Comparison of ENCODE assay signal across 9 mouse cellular contexts in genomic region chr9:48860526-48860845, GRCm38 (mm10). TPM values are rescaled to one million over a fixed set of nuclear protein-coding genes. Genes with fewer than 3 reads are reported as not detected.
A peak's percentile ranks its signal among the peaks of the same experiment; 100 is the strongest.
DNase-seq lines count a peak whose midpoint lies in the region; ATAC-seq and TF ChIP-seq lines count a peak whose summit lies in the region.
"Had no signal": no experiment of that assay in that cellular context is flagged by ENCODE, and none has a peak within 500 bp of the region (broad histone marks: within the 10 kb centered on the region; RNA-seq: fewer than 3 reads in every experiment).

No protein-coding gene starts in this region.

- TF ChIP-seq EP300 in heart, adult 2 months (IDR thresholded peaks at IDR 0.05; ENCODE audit: insufficient read depth, low read depth, low read length) = peak; percentile 91

- H3K4me2 ChIP-seq in kidney, embryonic 16.5 days (replicated peaks; ENCODE audit: low read depth, low read length) = no peak overlapping the region

- TF ChIP-seq CTCF in heart, adult 2 months (IDR thresholded peaks at IDR 0.05) = peak; percentile 97
- peak; percentile 94 for TF ChIP-seq CTCF in liver, adult 2 months (IDR thresholded peaks at IDR 0.05; ENCODE audit: low read depth, low read length)

- DNase-seq in B cell, adult 2 months = peak; percentile 43 to 46
- DNase-seq in adrenal gland, postnatal 10 days = peak; percentile 81
- DNase-seq in embryo, embryonic 9.5 days (ENCODE audit: extremely low spot score) = peak; percentile 85
- DNase-seq in heart, adult 2 months = peak; percentile 76 to 78
- peak; percentile 56 for DNase-seq in liver, adult 2 months (ENCODE audit: extremely low read depth, low read depth, low spot score)
- peak; percentile 67 for DNase-seq in thymus, postnatal 0 days (ENCODE audit: low spot score)

- no peak overlapping the region for H3K27ac ChIP-seq in heart, adult 2 months
- H3K27ac ChIP-seq in kidney, embryonic 16.5 days (ENCODE audit: low read length) = no peak overlapping the region
- no peak overlapping the region for H3K27ac ChIP-seq in liver, adult 2 months (replicated peaks; ENCODE audit: insufficient read depth, low read depth, low read length)

- H3K9me3 ChIP-seq in kidney, embryonic 16.5 days (ENCODE audit: low read length) = no peaks in the 10 kb centered on the region

- intact Hi-C loops in heart, adult 2 months (cut with DNase I) = loop anchor here (1.0 to 10.0 kb wide), 3 partner anchors 34 to 376 kb away; partner anchors contain the start of gene Rexo2

- H3K79me2 ChIP-seq in heart, adult 2 months (replicated peaks; ENCODE audit: control insufficient read depth, insufficient read depth, low read length) = no peaks in the 10 kb centered on the region
- no peaks in the 10 kb centered on the region for H3K79me2 ChIP-seq in liver, adult 2 months (ENCODE audit: control insufficient read depth, insufficient read depth, low read length)

- TF ChIP-seq POLR2A in heart, adult 2 months (IDR thresholded peaks at IDR 0.05; ENCODE audit: insufficient read depth, low read depth, low read length) = no peak
- no peak for TF ChIP-seq POLR2A in liver, adult 2 months (IDR thresholded peaks at IDR 0.05; ENCODE audit: extremely low read depth, insufficient read depth, low read length)

- no peaks in the 10 kb centered on the region; the same call in 1 of the 2 replicates for H3K4me1 ChIP-seq in heart, adult 2 months (ENCODE audit: control insufficient read depth, insufficient read depth, low read length)
- H3K4me1 ChIP-seq in kidney, embryonic 16.5 days (ENCODE audit: insufficient read depth, low read length) = no peaks in the 10 kb centered on the region
- H3K4me1 ChIP-seq in liver, adult 2 months (ENCODE audit: control insufficient read depth, insufficient read depth, low read length) = no peaks in the 10 kb centered on the region; the same call in 1 of the 2 replicates

- 7% methylated on average over 6 of the region's 6 CpGs for WGBS in heart, adult 2 months
- WGBS in kidney, embryonic 16.5 days = 6% methylated on average over 6 of the region's 6 CpGs
- 4% methylated on average over 6 of the region's 6 CpGs for WGBS in liver, adult 2 months

- no peaks in the 10 kb centered on the region for H3K36me3 ChIP-seq in heart, adult 2 months (ENCODE audit: control insufficient read depth, insufficient read depth, low read length)
- H3K36me3 ChIP-seq in kidney, embryonic 16.5 days (ENCODE audit: insufficient read depth, low read length) = no peaks in the 10 kb centered on the region
- H3K36me3 ChIP-seq in liver, adult 2 months (ENCODE audit: control insufficient read depth, insufficient read depth, low read length) = no peaks in the 10 kb centered on the region

- ATAC-seq in kidney, embryonic 16.5 days (ENCODE audit: low FRiP score, low TSS enrichment) = peak; percentile 82
- peak; percentile 78 for ATAC-seq in neutrophil, adult 5-6 weeks (ENCODE audit: extremely low read depth, insufficient number of reproducible peaks, low FRiP score, poor library complexity, severe bottlenecking)

- H3K4me3 ChIP-seq in heart, adult 2 months = no peak overlapping the region
- H3K4me3 ChIP-seq in kidney, embryonic 16.5 days (ENCODE audit: low read length) = no peak overlapping the region
- H3K4me3 ChIP-seq in liver, adult 2 months (ENCODE audit: insufficient read depth, low read depth, low read length) = no peak overlapping the region
- H3K4me3 ChIP-seq: erythroblast, embryonic 14.5 days had no signal

- H3K27me3 ChIP-seq in heart, adult 2 months (ENCODE audit: control insufficient read depth, insufficient read depth, low read length) = no peaks in the 10 kb centered on the region
- no peaks in the 10 kb centered on the region; the same call in 1 of the 2 replicates for H3K27me3 ChIP-seq in kidney, embryonic 16.5 days (ENCODE audit: insufficient read depth, low read length)
- H3K27me3 ChIP-seq in liver, adult 2 months (ENCODE audit: control insufficient read depth, insufficient read depth, low read length) = no peaks in the 10 kb centered on the region

- H3K9ac ChIP-seq in heart, adult 2 months (ENCODE audit: low read depth, low read length) = no peak overlapping the region
- no peak overlapping the region for H3K9ac ChIP-seq in kidney, embryonic 16.5 days (replicated peaks; ENCODE audit: low read length)
- H3K9ac ChIP-seq in liver, adult 2 months (ENCODE audit: low read depth, low read length) = no peak overlapping the region

RNA-seq across cellular contexts. Expression of gene Zbtb16, which starts 24.5 kb away (rescaled TPM):
- total RNA-seq in adrenal gland, postnatal 10 days (2021) = 10 to 100 TPM; 28.0 to 83.4 TPM
- 100 to 1,000 TPM; 149 to 150 TPM for total RNA-seq in heart, adult 2 months (2021)
- 15.7 and 23.7 TPM in 2 replicates for polyA plus RNA-seq in heart, adult 2 months (2012; rRNA removed)
- 1.5 and 1.8 TPM in 2 replicates for polyA plus RNA-seq in kidney, embryonic 16.5 days (2015; fragmentation: Nextera tagmentation; extraction: Ambion mirVana)
- 19.3 and 24.2 TPM in 2 replicates for total RNA-seq in liver, adult 2 months (2014; rRNA removed)
- polyA plus RNA-seq in liver, adult 2 months (2012; rRNA removed) = 5.3 and 7.2 TPM in 2 replicates
- 4.5 and 6.5 TPM in 2 replicates for total RNA-seq in neutrophil, adult 5-6 weeks (2017)
- polyA plus RNA-seq in thymus, postnatal 0 days (2015; fragmentation: Nextera tagmentation; extraction: Ambion mirVana) = 1.4 and 1.6 TPM in 2 replicates

RNA-seq across cellular contexts. Expression of gene Htr3a, which starts 50.4 kb away (rescaled TPM):
- 1 to 10 TPM; 3.7 to 5.8 TPM for total RNA-seq in adrenal gland, postnatal 10 days (2021)
- total RNA-seq in heart, adult 2 months (2021) = under 1 TPM in 1 of 2 experiments, not detected in 1; 0.25 TPM
- polyA plus RNA-seq in heart, adult 2 months (2012; rRNA removed) = 1.6 and 1.8 TPM in 2 replicates
- polyA plus RNA-seq in kidney, embryonic 16.5 days (2015; fragmentation: Nextera tagmentation; extraction: Ambion mirVana) = 0.78 and 0.86 TPM in 2 replicates
- total RNA-seq in liver, adult 2 months (2014; rRNA removed) = not detected in 2 replicates
- polyA plus RNA-seq in liver, adult 2 months (2012; rRNA removed) = not detected in 2 replicates
- not detected in 2 replicates for total RNA-seq in neutrophil, adult 5-6 weeks (2017)
- 0.12 and 0.22 TPM in 2 replicates for polyA plus RNA-seq in thymus, postnatal 0 days (2015; fragmentation: Nextera tagmentation; extraction: Ambion mirVana)
